Mouse (Mus musculus): ENCODE data around the gene Hyal2.

GRCm38 (mm10) chr9:107620954-107621353, 53.2 kb downstream of the Hyal2 start:
- TF ChIP-seq POLR2A (IDR thresholded peaks at IDR 0.05; ENCODE audit: low read depth, low read length) (no peak), CTCF (conservative IDR thresholded peaks at IDR 0.05; ENCODE audit: insufficient read depth, insufficient read length, low read depth, low read length) (no peak)
